Mouse (Mus musculus): Measurements from ENCODE around the gene Epha1.

GRCm38 (mm10) chr6:42419443-42419842 is 46.4 kb upstream of the Epha1 start:
- no peak for TF ChIP-seq POLR2A (IDR thresholded peaks at IDR 0.05; ENCODE audit: low read depth, low read length)
- TF ChIP-seq CTCF (IDR thresholded peaks at IDR 0.05; ENCODE audit: borderline replicate concordance, insufficient read depth, low read length): no peak
